Mouse (Mus musculus) lung, embryonic 15.5 days (tissue): ENCODE measurements around the gene Chrnb1. TPM values are rescaled to one million over a fixed set of nuclear protein-coding genes. Genes with fewer than 3 reads are reported as not detected.

Experiments
- ATAC-seq: fragments of 200-750 bp; cut with Nextera tagmentation; 2 replicates; pipeline ENCODE4 v1.8.0; 2017; ENCODE audit warnings: moderate number of reproducible peaks, borderline replicate concordance; ENCODE audit not compliant: low FRiP score, low TSS enrichment; ENCODE audit errors: extremely low read depth
- H3K27ac ChIP-seq: fragments of 300-500 bp; sonication (generic); 2 replicates; pipeline ENCODE4 v1.5.1; 2015; ENCODE audit warnings: moderate library complexity, mild to moderate bottlenecking, inconsistent platforms
- H3K27me3 ChIP-seq: fragments of 300-500 bp; sonication (generic); 2 replicates; pipeline ENCODE4 v1.6.1; 2015; ENCODE audit warnings: inconsistent platforms
- H3K36me3 ChIP-seq: fragments of 300-500 bp; sonication (generic); 2 replicates; pipeline ENCODE4 v1.6.1; 2015; ENCODE audit warnings: inconsistent platforms
- H3K4me1 ChIP-seq: fragments of 300-500 bp; sonication (generic); 2 replicates; pipeline ENCODE4 v1.6.1; 2015; ENCODE audit warnings: inconsistent platforms
- H3K4me2 ChIP-seq: fragments of 300-500 bp; sonication (generic); 2 replicates; pipeline ENCODE4 v1.6.1; 2015; ENCODE audit warnings: inconsistent platforms, mild to moderate bottlenecking, moderate library complexity
- H3K4me3 ChIP-seq: fragments of 300-500 bp; sonication (generic); 2 replicates; pipeline ENCODE4 v1.5.1; 2015; ENCODE audit warnings: mild to moderate bottlenecking, inconsistent platforms
- H3K9ac ChIP-seq: fragments of 300-500 bp; sonication (generic); 2 replicates; pipeline ENCODE4 v1.6.1; 2015; ENCODE audit warnings: inconsistent platforms
- H3K9me3 ChIP-seq: fragments of 300-500 bp; sonication (generic); 2 replicates; pipeline ENCODE4 v1.6.1; 2016; ENCODE audit warnings: inconsistent platforms
- WGBS: fragments of 180-500 bp; shearing (Covaris S2); methylation state at CpG from one replicate; pipeline ENCODE4 v1.1.7; 2015; 5-methylcytosine and 5-hydroxymethylcytosine counted together
- polyA plus RNA-seq: library from polyadenylated mRNA; unstranded; fragments of >200 nt; fragmentation: Nextera tagmentation; extraction: Ambion mirVana; gene quantifications from 2 replicates; pipeline ENCODE4 v1.2.1, GENCODE M21; 2015

Chrnb1 gene
- polyA plus RNA-seq, 1 experiment from 2014 or later: 15.8 TPM

DNA sequence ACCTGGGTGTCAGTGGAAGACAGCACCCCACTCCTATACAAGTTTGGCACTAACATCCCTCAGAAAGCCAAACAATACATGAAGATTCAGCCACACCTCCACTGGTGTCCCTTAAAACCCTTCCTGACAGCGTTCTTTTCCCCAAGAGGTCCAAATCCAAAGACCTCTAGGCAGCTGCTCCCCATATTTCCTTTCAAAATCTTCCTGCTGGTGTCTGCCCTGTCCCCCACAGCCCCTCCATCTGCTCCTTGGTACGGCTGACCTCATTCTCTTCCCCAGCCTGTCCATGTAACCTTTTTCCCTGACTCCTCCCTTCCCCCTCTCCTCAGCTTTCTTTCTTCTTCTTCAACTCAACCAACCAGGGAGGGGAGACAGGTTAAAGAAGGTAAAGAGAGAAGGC lies 27.7 kb upstream of the Chrnb1 start:
- WGBS: 72% methylated on average over 2 of the region's 2 CpGs
- H3K4me2 ChIP-seq: no peak overlapping the region
- H3K36me3 ChIP-seq: peaks cover 26% of the 10 kb centered on the region
- H3K4me1 ChIP-seq: no peaks in the 10 kb centered on the region
- H3K4me3 ChIP-seq: no peak overlapping the region
- no peak overlapping the region for H3K27ac ChIP-seq
- no peak overlapping the region for H3K9ac ChIP-seq
- no peaks in the 10 kb centered on the region for H3K9me3 ChIP-seq
- H3K27me3 ChIP-seq: no peaks in the 10 kb centered on the region
- no peak for ATAC-seq

DNA sequence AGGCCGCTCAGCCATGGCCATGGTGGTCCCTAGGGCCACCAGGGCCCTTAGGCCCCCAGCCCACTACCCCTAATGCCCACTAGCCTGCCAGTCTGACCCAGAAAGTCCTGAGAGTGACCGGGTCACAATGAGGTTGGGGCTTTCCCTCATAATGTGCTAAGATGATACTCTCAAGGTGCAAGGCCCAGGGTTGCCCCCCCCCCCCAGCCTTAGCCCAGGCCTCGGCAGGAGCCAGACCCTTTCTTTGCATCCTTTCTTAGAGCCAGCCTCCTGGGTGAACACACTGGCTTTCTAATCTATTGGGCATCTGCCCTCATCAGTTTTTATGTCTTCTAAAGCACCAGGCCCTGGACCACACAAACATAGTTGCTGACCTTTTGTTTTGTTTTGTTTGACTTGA lies 26.3 kb upstream of the Chrnb1 start, which contains the start of gene Spem1:
Spem1 (minus strand) TSS at position 101 of the 400 bp plus-strand sequence.
- no peaks in the 10 kb centered on the region for H3K9me3 ChIP-seq
- no peak within 1 kb of the TSS for H3K4me3 ChIP-seq
- H3K27ac ChIP-seq: no peak within 1 kb of the TSS
- no peak within 1 kb of the TSS for H3K9ac ChIP-seq
- WGBS: 92% methylated on average over 3 of the region's 3 CpGs
- peaks cover 19% of the 10 kb centered on the region for H3K36me3 ChIP-seq
- no peak for ATAC-seq
- H3K4me2 ChIP-seq: no peak within 1 kb of the TSS
- H3K27me3 ChIP-seq: no peaks in the 10 kb centered on the region
- H3K4me1 ChIP-seq: no peaks in the 10 kb centered on the region

DNA sequence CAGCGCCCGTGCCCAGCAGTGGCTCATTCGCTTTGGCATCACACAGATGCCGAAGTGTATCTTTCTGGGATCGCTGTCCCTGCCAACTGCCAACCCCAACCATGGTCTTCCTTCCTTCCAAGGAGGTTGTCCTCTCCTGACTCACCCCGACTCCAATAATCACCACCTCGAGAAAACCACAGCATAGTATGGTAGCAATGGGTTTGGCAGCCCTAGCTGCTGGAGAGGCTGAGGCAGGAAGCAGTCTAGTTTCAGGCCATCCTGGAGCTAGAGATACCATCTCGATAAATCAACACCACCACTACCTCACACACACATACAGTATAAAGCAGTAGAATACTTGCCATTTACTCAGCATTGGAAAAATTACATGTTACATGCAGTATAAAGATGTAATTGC lies 23.1 kb upstream of the Chrnb1 start:
- H3K9me3 ChIP-seq: no peaks in the 10 kb centered on the region
- 91% methylated on average over 8 of the region's 8 CpGs for WGBS
- no peak overlapping the region for H3K9ac ChIP-seq
- ATAC-seq: no peak
- H3K4me3 ChIP-seq: no peak overlapping the region
- H3K4me1 ChIP-seq: no peaks in the 10 kb centered on the region
- H3K36me3 ChIP-seq: no peaks in the 10 kb centered on the region
- no peaks in the 10 kb centered on the region for H3K27me3 ChIP-seq
- no peak overlapping the region for H3K4me2 ChIP-seq
- H3K27ac ChIP-seq: no peak overlapping the region

DNA sequence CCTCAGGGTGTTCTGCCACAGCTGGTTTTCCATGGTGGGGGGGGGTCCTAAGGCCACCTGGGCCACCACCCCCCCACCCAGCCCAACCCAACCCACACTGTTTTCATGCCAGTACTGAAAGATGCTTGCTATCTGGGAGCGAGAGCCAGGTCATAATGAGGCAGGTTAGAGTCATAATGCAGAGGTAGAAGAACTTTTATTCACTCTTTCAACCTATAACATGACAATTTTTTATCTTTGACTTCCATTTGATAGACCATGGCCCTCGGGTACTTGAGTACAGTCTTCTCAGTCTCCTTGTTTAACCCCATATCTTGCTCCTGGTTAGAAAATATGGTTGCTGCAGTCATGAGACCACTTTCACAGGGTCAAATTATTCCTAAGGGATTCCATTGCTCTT lies 22.6 kb upstream of the Chrnb1 start, which contains the start of gene Spem2:
Spem2 (minus strand) TSS at position 101 of the 400 bp plus-strand sequence.
- Histone ChIP-seq H3K27me3 (no peaks in the 10 kb centered on the region), H3K9me3 (no peaks in the 10 kb centered on the region), H3K27ac (no peak within 1 kb of the TSS), H3K4me3 (no peak within 1 kb of the TSS), H3K4me1 (no peaks in the 10 kb centered on the region), H3K4me2 (no peak within 1 kb of the TSS), H3K36me3 (no peaks in the 10 kb centered on the region), H3K9ac (no peak within 1 kb of the TSS)
- no peak for ATAC-seq
- 77% methylated on average over 2 of the region's 2 CpGs for WGBS

DNA sequence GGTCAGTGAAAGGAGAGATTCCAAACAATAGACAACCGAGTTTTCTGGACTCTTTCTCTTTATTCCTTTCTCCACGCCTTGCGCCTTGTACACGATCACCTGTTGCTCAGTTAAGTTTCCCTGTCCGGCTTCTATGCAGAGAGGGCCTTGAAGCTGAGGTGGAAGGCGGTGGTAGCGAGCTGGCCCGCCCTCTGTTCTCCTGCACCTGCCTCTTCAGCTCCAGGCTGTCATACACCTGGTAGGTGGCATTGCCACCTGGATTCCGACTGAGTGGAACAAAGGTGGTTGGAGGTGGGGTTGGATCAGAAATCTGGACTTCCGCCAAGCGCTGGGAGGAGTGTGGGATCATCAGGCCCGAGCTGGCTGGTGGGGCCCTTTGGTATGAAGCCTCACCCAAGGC lies 20.8 kb upstream of the Chrnb1 start:
- WGBS: 80% methylated on average over 12 of the region's 12 CpGs
- Histone ChIP-seq H3K4me1 (no peaks in the 10 kb centered on the region), H3K4me2 (no peak overlapping the region), H3K36me3 (no peaks in the 10 kb centered on the region), H3K27ac (no peak overlapping the region), H3K9me3 (no peaks in the 10 kb centered on the region), H3K4me3 (no peak overlapping the region), H3K9ac (no peak overlapping the region), H3K27me3 (no peaks in the 10 kb centered on the region)
- no peak for ATAC-seq

DNA sequence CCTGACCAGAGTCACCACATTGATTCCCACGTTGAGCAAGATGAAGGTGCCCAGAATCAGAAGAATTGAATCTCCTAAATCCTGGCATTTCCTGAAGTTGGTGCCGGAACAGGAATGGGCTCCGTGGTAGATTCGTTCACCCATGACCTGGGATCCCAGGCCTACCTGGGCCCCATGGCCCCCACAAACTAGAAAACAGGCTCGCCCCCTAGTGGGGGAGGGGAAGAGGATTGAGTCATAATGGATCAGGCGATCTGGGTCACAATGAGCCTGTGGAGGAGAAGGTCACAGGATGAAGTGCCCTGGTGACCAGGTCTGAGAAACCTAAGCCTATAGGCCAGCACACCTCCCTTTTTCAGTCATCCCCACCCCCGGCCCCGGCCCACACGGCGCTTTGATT lies 19.4 kb upstream of the Chrnb1 start, which contains the start of gene Gm39566:
Gm39566 (minus strand) TSS at position 144 of the 400 bp plus-strand sequence.
- ATAC-seq: no peak
- no peak within 1 kb of the TSS for H3K9ac ChIP-seq
- no peak within 1 kb of the TSS for H3K4me2 ChIP-seq
- no peak within 1 kb of the TSS for H3K4me3 ChIP-seq
- H3K9me3 ChIP-seq: no peaks in the 10 kb centered on the region
- WGBS: 52% methylated on average over 10 of the region's 10 CpGs
- no peaks in the 10 kb centered on the region for H3K27me3 ChIP-seq
- no peaks in the 10 kb centered on the region for H3K4me1 ChIP-seq
- no peaks in the 10 kb centered on the region for H3K36me3 ChIP-seq
- no peak within 1 kb of the TSS for H3K27ac ChIP-seq

DNA sequence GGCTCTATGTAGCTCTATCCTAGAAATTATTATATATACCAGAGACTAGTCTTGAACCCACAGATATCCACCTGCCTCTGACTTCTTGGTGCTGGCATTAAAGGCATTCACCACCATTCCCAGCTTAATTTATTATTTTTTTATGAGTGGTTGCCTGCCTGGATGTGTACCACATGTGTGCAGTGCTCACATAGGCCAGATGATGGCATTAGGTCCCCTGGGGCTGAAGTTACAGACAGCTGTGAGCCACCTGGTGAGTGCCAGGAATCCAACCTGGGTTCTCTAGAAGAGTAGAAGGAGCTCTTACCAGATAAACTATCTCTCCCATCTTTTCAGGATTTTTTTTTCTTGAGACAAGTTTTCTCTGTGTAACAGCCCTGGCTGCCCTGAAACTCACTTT lies 14.5 kb upstream of the Chrnb1 start:
- no peaks in the 10 kb centered on the region for H3K36me3 ChIP-seq
- peaks cover 6% of the 10 kb centered on the region for H3K27me3 ChIP-seq
- no peak overlapping the region for H3K4me2 ChIP-seq
- no peaks in the 10 kb centered on the region for H3K9me3 ChIP-seq
- no peak overlapping the region for H3K4me3 ChIP-seq
- H3K4me1 ChIP-seq: no peaks in the 10 kb centered on the region
- H3K9ac ChIP-seq: no peak overlapping the region
- no peak overlapping the region for H3K27ac ChIP-seq
- no peak for ATAC-seq

DNA sequence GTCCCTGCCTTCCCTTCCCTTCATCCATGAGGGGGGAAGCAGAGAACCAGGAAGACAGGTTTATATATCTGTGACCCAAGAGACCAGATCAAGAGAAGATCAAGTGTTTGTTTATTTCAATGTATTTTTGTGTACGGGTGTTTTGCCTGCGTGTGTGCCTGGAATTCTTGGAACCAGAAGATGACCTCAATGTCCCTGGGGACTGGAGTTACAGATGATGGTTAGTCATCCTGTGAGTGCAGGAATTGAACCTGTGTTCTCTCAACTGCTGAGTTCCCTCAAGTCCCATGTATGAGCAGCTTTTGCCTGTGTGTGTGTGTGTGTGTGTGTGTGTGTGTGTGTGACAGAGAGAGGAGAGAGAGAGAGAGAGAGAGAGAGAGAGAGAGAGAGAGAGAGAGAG lies 11.9 kb upstream of the Chrnb1 start:
- no peak overlapping the region for H3K27ac ChIP-seq
- WGBS: 55% methylated on average over 2 of the region's 2 CpGs

DNA sequence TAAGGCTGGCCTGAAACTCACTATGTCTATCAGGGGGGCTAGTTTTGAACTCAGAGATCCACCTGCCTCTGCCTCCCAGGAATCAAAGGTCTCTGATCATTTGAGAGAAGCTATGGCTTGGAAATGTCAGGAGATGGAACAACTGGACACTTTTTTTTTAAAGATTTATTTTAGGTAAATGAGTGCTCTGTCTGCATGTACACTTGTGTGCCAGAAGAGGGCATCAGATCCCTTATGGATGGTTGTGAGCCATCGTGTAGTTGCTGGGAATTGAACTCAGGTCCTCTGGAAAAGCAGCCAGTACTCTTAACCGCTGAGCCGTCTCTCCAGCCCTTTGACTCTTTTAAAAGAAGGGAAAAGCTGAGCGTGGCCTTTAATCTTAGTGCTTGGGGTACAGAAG lies 10.6 kb upstream of the Chrnb1 start:
- Histone ChIP-seq H3K4me2 (no peak overlapping the region), H3K9me3 (no peaks in the 10 kb centered on the region), H3K27ac (no peak overlapping the region), H3K4me3 (no peak overlapping the region), H3K4me1 (peaks cover 37% of the 10 kb centered on the region), H3K9ac (no peak overlapping the region), H3K36me3 (no peaks in the 10 kb centered on the region), H3K27me3 (peaks cover 38% of the 10 kb centered on the region)
- WGBS: 75% methylated on average over 4 of the region's 4 CpGs
- no peak for ATAC-seq

More for the DNA sequence above, 11.9 kb upstream of the Chrnb1 start:
- Histone ChIP-seq H3K27me3 (peaks cover 25% of the 10 kb centered on the region), H3K9ac (no peak overlapping the region), H3K4me3 (no peak overlapping the region), H3K9me3 (no peaks in the 10 kb centered on the region), H3K4me1 (peaks cover 25% of the 10 kb centered on the region), H3K36me3 (no peaks in the 10 kb centered on the region), H3K4me2 (no peak overlapping the region)
- no peak for ATAC-seq

DNA sequence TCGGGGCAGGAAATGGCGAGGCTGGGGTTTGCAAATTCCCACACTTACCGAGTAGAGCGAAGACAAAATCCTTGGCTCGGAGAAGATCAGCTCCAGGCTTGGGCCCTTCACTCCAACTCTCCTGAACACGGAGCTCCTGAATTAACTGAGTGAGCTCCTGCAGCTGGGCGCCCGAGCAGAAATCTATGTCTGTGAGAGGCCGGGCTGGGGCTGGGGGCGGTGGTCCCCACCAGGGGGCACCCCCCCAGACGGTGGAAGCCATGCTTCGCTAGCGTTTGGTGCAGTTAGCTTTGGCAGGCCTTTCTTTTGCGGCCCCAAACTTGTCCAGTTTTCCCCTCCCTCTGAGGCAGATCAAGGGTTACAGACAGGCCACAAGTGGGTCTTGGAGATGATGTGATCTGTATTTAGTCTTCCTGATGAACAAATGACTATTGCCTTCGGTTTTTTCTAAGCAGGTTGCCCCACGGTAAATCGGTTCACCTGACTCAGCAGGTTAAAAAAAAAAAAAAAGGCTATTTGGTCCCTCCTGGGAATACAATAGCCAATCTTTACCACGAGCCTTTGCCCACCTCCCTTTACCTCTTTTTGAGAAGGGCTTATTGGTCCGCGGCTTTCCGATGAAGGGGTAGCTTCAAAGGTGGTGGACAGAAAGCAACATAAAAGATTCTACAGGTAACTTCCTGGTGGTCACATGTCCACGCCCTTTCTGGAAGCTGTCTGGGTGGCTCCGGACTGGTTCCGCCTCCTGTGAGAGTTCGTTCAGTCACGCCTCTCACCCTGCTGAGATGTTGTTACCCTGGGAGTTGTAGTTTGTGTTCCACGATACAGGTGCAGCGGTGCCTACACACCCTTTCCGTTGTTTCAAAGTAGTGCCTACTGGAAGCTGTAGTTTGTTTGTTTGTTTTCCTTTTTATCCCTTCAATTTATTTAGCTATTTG lies 9.5 kb upstream of the Chrnb1 start, which contains the start of gene Tmem102:
Tmem102 (minus strand) TSS at position 653 of the 938 bp plus-strand sequence.
- H3K27me3 ChIP-seq: peaks cover 49% of the 10 kb centered on the region
- peaks cover 49% of the 10 kb centered on the region for H3K4me1 ChIP-seq
- peak within 1 kb of the TSS; percentile 97 for H3K4me2 ChIP-seq
- H3K9me3 ChIP-seq: no peaks in the 10 kb centered on the region
- peak within 1 kb of the TSS; percentile 22; the same call in 1 of the 2 replicates for H3K9ac ChIP-seq
- no peaks in the 10 kb centered on the region for H3K36me3 ChIP-seq
- H3K27ac ChIP-seq: no peak within 1 kb of the TSS
- WGBS: 10% methylated on average over 29 of the region's 29 CpGs
- ATAC-seq: no peak
- H3K4me3 ChIP-seq: peak within 1 kb of the TSS; percentile 24

DNA sequence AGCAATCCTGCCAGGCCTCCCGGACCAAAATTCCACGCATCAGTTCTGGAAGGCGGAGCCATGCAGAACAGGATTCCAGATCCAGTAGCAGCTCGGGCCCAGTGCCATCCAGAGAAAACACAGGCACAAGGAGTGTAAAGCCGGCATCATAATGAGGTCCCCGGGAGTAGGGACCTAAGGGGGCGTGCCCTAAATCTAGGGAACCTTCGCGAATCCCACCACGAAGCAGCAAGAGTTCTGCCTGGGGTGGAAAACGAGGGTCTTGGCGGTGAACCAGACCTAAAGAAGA lies 8.9 kb upstream of the Chrnb1 start:
- peaks cover 51% of the 10 kb centered on the region for H3K27me3 ChIP-seq
- H3K4me2 ChIP-seq: peak overlapping the region; percentile 97
- H3K4me3 ChIP-seq: peak overlapping the region; percentile 24
- no peak overlapping the region for H3K27ac ChIP-seq
- H3K9ac ChIP-seq: peak overlapping the region; percentile 22; the same call in 1 of the 2 replicates
- H3K4me1 ChIP-seq: peaks cover 54% of the 10 kb centered on the region
- ATAC-seq: no peak
- no peaks in the 10 kb centered on the region for H3K36me3 ChIP-seq
- WGBS: 10% methylated on average over 12 of the region's 12 CpGs
- H3K9me3 ChIP-seq: no peaks in the 10 kb centered on the region
